Mouse (Mus musculus) C2C12 (cell line): ENCODE results near the gene Fars2. TPM values are rescaled to one million over a fixed set of nuclear protein-coding genes. Genes with fewer than 3 reads are reported as not detected.
"Not testable (repeated sequence)": the region's sequence is repeated elsewhere in the genome, so short reads cannot be mapped to it uniquely, and the experiment has no call there.

Source experiments
- H3K27me3 ChIP-seq: one replicate; pipeline ENCODE4 v1.6.1; 2011; ENCODE audit not compliant: control insufficient read depth, insufficient read depth, insufficient read length
- H3K36me3 ChIP-seq: one replicate; pipeline ENCODE4 v1.6.1; 2011; ENCODE audit not compliant: control insufficient read depth, insufficient read depth
- H3K4me3 ChIP-seq: one replicate; pipeline ENCODE4 v1.5.1; 2011; ENCODE audit warnings: mild to moderate bottlenecking, control low read depth; ENCODE audit not compliant: poor library complexity, insufficient read depth, severe bottlenecking
- H3K79me2 ChIP-seq: one replicate; pipeline ENCODE4 v1.6.1; 2011; ENCODE audit not compliant: control insufficient read depth, insufficient read depth
- H3K79me3 ChIP-seq: one replicate; pipeline ENCODE4 v1.6.1; 2011; ENCODE audit warnings: low read depth, control low read depth
- H3ac ChIP-seq: one replicate; pipeline ENCODE3; 2011; ENCODE audit warnings: low read depth; ENCODE audit not compliant: control insufficient read depth, insufficient read length
- CEBPB ChIP-seq: IDR thresholded peaks from one replicate; pipeline ENCODE4 v1.6.1; 2011; ENCODE audit warnings: low read depth, mild to moderate bottlenecking, control low read depth, moderate library complexity
- CTCF ChIP-seq: IDR thresholded peaks from one replicate; pipeline ENCODE4 v1.5.1; 2011; ENCODE audit not compliant: control insufficient read depth, insufficient read depth, insufficient read length
- FOSL1 ChIP-seq: IDR thresholded peaks from one replicate; pipeline ENCODE4 v1.8.0; 2011; ENCODE audit warnings: mild to moderate bottlenecking, low read length; ENCODE audit not compliant: poor library complexity, insufficient read depth, severe bottlenecking
- MAX ChIP-seq: IDR thresholded peaks from one replicate; pipeline ENCODE4 v1.6.1; 2011; ENCODE audit warnings: mild to moderate bottlenecking, control low read depth
- MYOD1 ChIP-seq: IDR thresholded peaks from one replicate; pipeline ENCODE4 v1.6.1; 2011; ENCODE audit warnings: low read depth; ENCODE audit not compliant: control insufficient read depth, insufficient read length
- MYOG ChIP-seq: IDR thresholded peaks from one replicate; pipeline ENCODE4 v1.6.1; 2011; ENCODE audit not compliant: control insufficient read depth, insufficient read length; ENCODE audit errors: extremely low read depth
- USF1 ChIP-seq: IDR thresholded peaks from one replicate; pipeline ENCODE4 v1.6.1; 2011; ENCODE audit warnings: low read depth, mild to moderate bottlenecking, control low read depth, moderate library complexity
- polyA plus RNA-seq: library from polyadenylated mRNA; unstranded; fragments of >200 nt; fragmentation: generic; extraction: Trizol; gene quantifications from one replicate; pipeline ENCODE4 v1.2.1, GENCODE M21; 2012; ENCODE audit warnings: missing spikeins

The Fars2 gene
- polyA plus RNA-seq, 1 experiment, result 25.9 TPM

- H3K79me2 ChIP-seq, result no peaks in the 10 kb centered on the region
- H3K36me3 ChIP-seq, result no peaks in the 10 kb centered on the region
- H3K27me3 ChIP-seq, result no peaks in the 10 kb centered on the region
- H3K4me3 ChIP-seq, result no peak overlapping the region
- TF ChIP-seq MYOD1, result no peak
- TF ChIP-seq MAX, result no peak
- no peak for TF ChIP-seq CTCF
- TF ChIP-seq CEBPB, result no peak
- no peaks in the 10 kb centered on the region for H3K79me3 ChIP-seq
- no peak overlapping the region for H3ac ChIP-seq
These were observed 275.5 kb downstream of the Fars2 start for GRCm38 (mm10) chr13:36392666-36393065.

GRCm38 (mm10) chr13:36401011-36401410 is 283.8 kb downstream of the Fars2 start:
- Histone ChIP-seq H3K79me3 (no peaks in the 10 kb centered on the region), H3K27me3 (no peaks in the 10 kb centered on the region), H3K36me3 (no peaks in the 10 kb centered on the region), H3ac (no peak overlapping the region), H3K79me2 (no peaks in the 10 kb centered on the region), H3K4me3 (no peak overlapping the region)
- TF ChIP-seq MAX (no peak), FOSL1 (no peak), CTCF (no peak)

DNA sequence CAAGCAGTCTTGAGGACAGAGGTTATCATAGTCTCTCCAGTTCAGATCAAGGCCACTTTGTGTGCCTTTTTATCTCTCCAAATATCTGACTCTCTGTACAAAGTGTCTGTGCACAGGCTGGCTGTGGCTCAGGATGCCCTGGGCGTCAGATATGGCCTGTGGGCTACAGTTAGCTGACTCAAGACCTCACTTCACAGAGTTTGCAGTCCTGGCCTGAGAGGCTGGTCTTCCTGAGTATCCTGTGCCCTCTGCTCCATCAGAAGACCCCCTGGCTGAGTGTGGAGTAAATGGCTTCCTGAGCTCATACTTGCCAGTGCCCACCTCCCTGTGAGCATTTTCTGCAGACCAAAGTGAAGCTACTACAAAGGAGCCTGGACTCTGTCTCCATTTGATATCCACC is 296.1 kb downstream of the Fars2 start:
- H3ac ChIP-seq, result no peak overlapping the region
- no peaks in the 10 kb centered on the region for H3K79me2 ChIP-seq
- H3K27me3 ChIP-seq, result no peaks in the 10 kb centered on the region
- H3K4me3 ChIP-seq, result no peak overlapping the region
- no peak for TF ChIP-seq USF1
- no peak for TF ChIP-seq CTCF
- no peaks in the 10 kb centered on the region for H3K36me3 ChIP-seq
- H3K79me3 ChIP-seq, result no peaks in the 10 kb centered on the region

- Histone ChIP-seq H3ac (no peak overlapping the region), H3K27me3 (no peaks in the 10 kb centered on the region), H3K79me2 (no peaks in the 10 kb centered on the region), H3K79me3 (no peaks in the 10 kb centered on the region), H3K36me3 (no peaks in the 10 kb centered on the region), H3K4me3 (no peak overlapping the region)
- no peak for TF ChIP-seq MAX
- no peak for TF ChIP-seq USF1
- no peak for TF ChIP-seq FOSL1
- no peak for TF ChIP-seq CEBPB
- no peak for TF ChIP-seq CTCF
- no peak for TF ChIP-seq MYOG
- no peak for TF ChIP-seq MYOD1
These were observed 298.0 kb downstream of the Fars2 start for GRCm38 (mm10) chr13:36415176-36415575.

GRCm38 (mm10) chr13:36416546-36416945 is 299.3 kb downstream of the Fars2 start:
- no peaks in the 10 kb centered on the region for H3K79me3 ChIP-seq
- H3K27me3 ChIP-seq, result no peaks in the 10 kb centered on the region
- no peaks in the 10 kb centered on the region for H3K36me3 ChIP-seq
- no peak for TF ChIP-seq MYOD1
- H3K4me3 ChIP-seq, result no peak overlapping the region
- no peak overlapping the region for H3ac ChIP-seq
- H3K79me2 ChIP-seq, result no peaks in the 10 kb centered on the region

DNA sequence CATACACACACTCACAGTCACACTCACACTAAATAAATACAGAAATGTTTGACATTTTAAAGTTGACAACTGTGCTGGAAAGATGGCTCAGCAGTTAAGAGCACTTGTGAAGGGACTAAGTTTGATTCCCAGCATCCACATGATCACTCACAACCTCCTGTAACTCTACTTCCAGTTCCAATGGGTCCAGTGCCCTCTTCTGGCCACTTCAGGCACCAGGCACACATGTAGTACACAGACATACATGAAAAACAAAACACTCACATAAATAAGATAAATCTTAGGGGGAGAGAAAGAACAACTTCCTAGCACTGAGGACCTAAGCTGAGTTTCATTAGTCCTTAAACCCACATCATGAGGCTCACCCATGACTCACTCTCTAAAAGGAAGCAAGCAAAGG is 302.1 kb downstream of the Fars2 start:
- TF ChIP-seq MYOG (no peak), USF1 (no peak), MYOD1 (no peak), FOSL1 (no peak), CEBPB (no peak), MAX (no peak), CTCF (no peak)
- no peaks in the 10 kb centered on the region for H3K79me2 ChIP-seq

DNA sequence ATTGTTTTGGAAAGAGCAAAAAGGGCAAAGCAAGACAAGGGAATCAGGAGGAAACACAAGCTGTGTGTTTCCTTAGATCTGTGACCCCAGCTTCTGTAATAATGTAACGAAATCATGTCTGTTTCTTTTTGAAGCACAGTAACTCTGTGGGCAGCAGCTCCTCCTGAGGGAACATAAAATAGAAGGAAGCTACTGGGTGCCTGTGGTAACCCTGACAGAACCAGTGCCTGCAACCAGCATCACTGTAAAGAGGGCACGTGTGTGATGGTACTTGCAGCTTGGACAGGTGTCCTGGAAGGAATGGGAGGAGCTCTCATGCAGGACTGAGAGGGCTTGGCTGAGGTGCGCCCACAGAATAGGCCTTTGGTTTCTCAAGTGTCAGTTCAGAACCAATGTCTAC is 305.2 kb downstream of the Fars2 start:
- no peak for TF ChIP-seq MYOD1
- TF ChIP-seq MAX, result no peak
- TF ChIP-seq CTCF, result no peak
- no peak for TF ChIP-seq CEBPB
- no peak for TF ChIP-seq FOSL1
- no peak for TF ChIP-seq USF1
- no peak for TF ChIP-seq MYOG
- no peak overlapping the region for H3ac ChIP-seq
- H3K79me2 ChIP-seq, result no peaks in the 10 kb centered on the region
- no peaks in the 10 kb centered on the region for H3K79me3 ChIP-seq
- H3K27me3 ChIP-seq, result no peaks in the 10 kb centered on the region
- H3K4me3 ChIP-seq, result no peak overlapping the region
- no peaks in the 10 kb centered on the region for H3K36me3 ChIP-seq

More for the DNA sequence above, 302.1 kb downstream of the Fars2 start:
- Histone ChIP-seq H3K79me3 (no peaks in the 10 kb centered on the region), H3ac (no peak overlapping the region), H3K36me3 (no peaks in the 10 kb centered on the region), H3K27me3 (no peaks in the 10 kb centered on the region), H3K4me3 (no peak overlapping the region)

GRCm38 (mm10) chr13:36425824-36426705 is 308.9 kb downstream of the Fars2 start:
- not testable (repeated sequence) for H3K79me3 ChIP-seq, H3K79me2 ChIP-seq, H3K4me3 ChIP-seq, H3K36me3 ChIP-seq, H3ac ChIP-seq, H3K27me3 ChIP-seq
